Mouse (Mus musculus): ENCODE results near the gene Aox4.

DNA sequence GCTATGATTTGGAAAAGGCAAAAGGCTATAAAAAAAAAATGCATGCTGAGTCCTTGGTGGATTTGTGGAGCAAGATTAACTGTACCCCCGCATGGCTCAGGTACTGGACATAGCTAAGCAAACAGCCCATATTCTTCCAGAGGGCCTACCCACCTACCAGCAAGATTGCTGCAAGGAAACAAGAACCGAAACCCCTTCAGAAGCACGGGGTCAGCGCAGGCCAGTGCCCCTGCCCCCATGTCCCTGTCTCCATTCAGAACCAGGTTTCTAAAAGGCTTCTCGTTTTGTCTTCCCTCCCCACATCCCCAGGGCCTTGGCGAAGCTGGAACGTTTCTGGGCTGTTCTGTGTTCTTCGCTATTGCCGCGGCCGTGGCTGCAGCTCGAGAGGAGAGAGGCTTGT is 15.9 kb upstream of the Aox4 start:
- TF ChIP-seq POLR2A (IDR thresholded peaks at IDR 0.05; ENCODE audit: borderline replicate concordance, extremely low read depth, insufficient read depth, insufficient read length, poor library complexity, severe bottlenecking) (no peak), CTCF (IDR thresholded peaks at IDR 0.05; ENCODE audit: borderline replicate concordance, extremely low read depth, insufficient read depth, insufficient read length) (no peak)
